Comparison of ENCODE assay signal across 8 mouse cellular contexts in genomic region chr4:148900295-148901211, GRCm38 (mm10).
A peak's percentile ranks its signal among the peaks of the same experiment; 100 is the strongest.
DNase-seq lines count a peak whose midpoint lies in the region; TF ChIP-seq lines count a peak whose summit lies in the region.

No protein-coding gene starts in this region.

- peak overlapping the region; percentile 94 for H3K4me2 ChIP-seq in CH12.LX (ENCODE audit: insufficient read depth, low read depth, poor library complexity, severe bottlenecking)

- TF ChIP-seq EP300 in CH12.LX (IDR thresholded peaks at IDR 0.05; ENCODE audit: low read length) = no peak

- peaks cover 92% of the 10 kb centered on the region for H3K27me3 ChIP-seq in CH12.LX (replicated peaks)
- H3K27me3 ChIP-seq in forebrain, embryonic 10.5 days (ENCODE audit: poor library complexity, severe bottlenecking) = peaks cover 100% of the 10 kb centered on the region

- peak overlapping the region; percentile 68; the same call in 1 of the 2 replicates for H3K9ac ChIP-seq in CH12.LX (ENCODE audit: insufficient read depth, low read depth)

- intact Hi-C loops in heart, postnatal 14 days (cut with DNase I) = loop anchor here (5.0 kb wide), 2 partner anchors 147 to 158 kb away; no protein-coding TSS in a partner anchor

- H3K4me3 ChIP-seq in CH12.LX (replicated peaks in 1 of 3; ENCODE audit: low read depth in 2 of 3, low read length in 2 of 3, poor library complexity in 1 of 3) = peak overlapping the region; percentile 51 to 80 (median 55)
- peak overlapping the region; percentile 76 for H3K4me3 ChIP-seq in forebrain, embryonic 10.5 days

- WGBS in forebrain, embryonic 10.5 days = under 1% methylated on average over 121 of the region's 123 CpGs

- DNase-seq in CH12.LX (ENCODE audit: extremely low read depth) = peak; percentile 34
- peak; percentile 91 for DNase-seq in brain, embryonic 14.5 days (ENCODE audit: low read depth)
- DNase-seq in forebrain, embryonic 10.5 days (ENCODE audit: extremely low spot score, low spot score) = peak; percentile 86
- peak; percentile 83 to 84 for DNase-seq in heart, postnatal 14 days
- DNase-seq in kidney, postnatal 4 days = peak; percentile 90 to 96
- DNase-seq in lung, postnatal 36 days = peak; percentile 92
- peak; percentile 82 for DNase-seq in retina, postnatal 7 days (ENCODE audit: low read depth, low spot score)
- peak; percentile 88 for DNase-seq in thymus, postnatal 4 days

- no peak for TF ChIP-seq RAD21 in CH12.LX (IDR thresholded peaks at IDR 0.05; ENCODE audit: low read depth, low read length)

- dilution Hi-C loops in CH12.LX (cut with MboI; ENCODE audit: extremely low pct_ligation_motif_present, extremely low pct_unique_long_range_greater_than_20kb, low sequenced_read_pairs) = no loop called here

- H3K27ac ChIP-seq in CH12.LX (ENCODE audit: insufficient read depth, low read depth) = no peak overlapping the region
- peak overlapping the region; percentile 86 for H3K27ac ChIP-seq in forebrain, embryonic 10.5 days

- in situ Hi-C loops in CH12.LX (cut with MboI; ENCODE audit: low pct_ligation_motif_present, low pct_unique_long_range_greater_than_20kb, low sequenced_read_pairs) = no loop called here

- no peak for TF ChIP-seq POLR2A in CH12.LX (IDR thresholded peaks at IDR 0.05; ENCODE audit: low read depth, low read length)
- TF ChIP-seq POLR2A in brain, embryonic 14.5 days (IDR thresholded peaks at IDR 0.05; ENCODE audit: borderline replicate concordance, extremely low read depth, insufficient read depth, insufficient read length, poor library complexity, severe bottlenecking) = no peak

- TF ChIP-seq CTCF in CH12.LX (conservative IDR thresholded peaks at IDR 0.05 in 1 of 2, IDR thresholded peaks at IDR 0.05 in 1 of 2; ENCODE audit: low read depth in 2 of 2, low read length in 2 of 2) = no peak
- TF ChIP-seq CTCF in brain, embryonic 14.5 days (IDR thresholded peaks at IDR 0.05; ENCODE audit: borderline replicate concordance, extremely low read depth, insufficient read depth, insufficient read length) = no peak

- no peaks in the 10 kb centered on the region for H3K79me2 ChIP-seq in CH12.LX (replicated peaks; ENCODE audit: control insufficient read depth, extremely low read depth, insufficient read depth, poor library complexity, severe bottlenecking)

- H3K9me3 ChIP-seq in CH12.LX (replicated peaks; ENCODE audit: low read length) = peaks cover 6% of the 10 kb centered on the region
- H3K9me3 ChIP-seq in forebrain, embryonic 10.5 days = no peaks in the 10 kb centered on the region

- H3K4me1 ChIP-seq in CH12.LX (ENCODE audit: control insufficient read depth in 1 of 2, insufficient read depth in 2 of 2) = peaks cover 6 to 15% of the 10 kb centered on the region in 2 experiments
- peaks cover 55% of the 10 kb centered on the region for H3K4me1 ChIP-seq in forebrain, embryonic 10.5 days

- no peaks in the 10 kb centered on the region for H3K36me3 ChIP-seq in CH12.LX (replicated peaks in 1 of 2; ENCODE audit: control insufficient read depth in 1 of 2, insufficient read depth in 1 of 2, low read length in 1 of 2)
- H3K36me3 ChIP-seq in forebrain, embryonic 10.5 days (replicated peaks) = no peaks in the 10 kb centered on the region

TF ChIP-seq in CH12.LX, 34 proteins besides CTCF, POLR2A, EP300 and RAD21:
- TF ChIP-seq BHLHE40 (IDR thresholded peaks at IDR 0.05; ENCODE audit: low read depth, low read length) (peak; percentile 40), ELF1 (IDR thresholded peaks at IDR 0.05; ENCODE audit: low read depth, low read length) (no peak)

Comparison
In these comparisons a context has a peak if more than half of its experiments do, and no peak if none do; other contexts are left out.
1. DNase-seq: peak in every context shown above with its lines; median percentile 93 in kidney, postnatal 4 days; 92 in lung, postnatal 36 days; 91 in brain, embryonic 14.5 days; 88 in thymus, postnatal 4 days; 86 in forebrain, embryonic 10.5 days; 84 in heart, postnatal 14 days; 82 in retina, postnatal 7 days; 34 in CH12.LX.